Comparison of ENCODE assay signal across 8 mouse cellular contexts in genomic region chr2:126450210-126450936, GRCm38 (mm10). TPM values are rescaled to one million over a fixed set of nuclear protein-coding genes. Genes with fewer than 3 reads are reported as not detected.
DNase-seq lines count a peak whose midpoint lies in the region; ATAC-seq lines count a peak whose summit lies in the region.

No protein-coding gene starts in this region.

- no peak overlapping the region for H3K9ac ChIP-seq in intestine, embryonic 14.5 days (ENCODE audit: low read length)

- WGBS in intestine, embryonic 14.5 days: 44% methylated on average over 14 of the region's 14 CpGs

- no peaks in the 10 kb centered on the region for H3K27me3 ChIP-seq in intestine, embryonic 14.5 days (replicated peaks; ENCODE audit: control insufficient read depth, insufficient read depth, low read length)

- ATAC-seq in intestine, embryonic 14.5 days (replicated peaks; ENCODE audit: low FRiP score, low TSS enrichment, low read depth): peak; percentile 74
- peak; percentile 57 for ATAC-seq in megakaryocyte progenitor cell, adult 5-6 weeks (replicated peaks; ENCODE audit: poor library complexity)
- ATAC-seq in erythroblast, adult 5-6 weeks (replicated peaks; ENCODE audit: low FRiP score, poor library complexity, severe bottlenecking): no peak

- H3K27ac ChIP-seq in intestine, embryonic 14.5 days (ENCODE audit: low read depth): peak overlapping the region; percentile 84

- no peaks in the 10 kb centered on the region for H3K36me3 ChIP-seq in intestine, embryonic 14.5 days (ENCODE audit: control insufficient read depth, insufficient read depth, low read length)

- H3K9me3 ChIP-seq in intestine, embryonic 14.5 days (ENCODE audit: control insufficient read depth, low read length): no peaks in the 10 kb centered on the region

- peak overlapping the region; percentile 29; the same call in 1 of the 2 replicates for H3K4me2 ChIP-seq in intestine, embryonic 14.5 days (ENCODE audit: low read length)

- DNase-seq in kidney, postnatal 4 days: peak; percentile 65 to 71
- DNase-seq in kidney, adult 8-10 months: no peak
- peak; percentile 9 for DNase-seq in cerebellum, adult 8-10 months
- peak; percentile 46 to 80 for DNase-seq in gastrocnemius, postnatal 4 days (ENCODE audit: low spot score in 2 of 2)
- peak; percentile 76 for DNase-seq in intestine, embryonic 14.5 days (ENCODE audit: low spot score)
- no peak for DNase-seq in spleen, postnatal 10 days (ENCODE audit: low spot score in 2 of 2)

- peaks cover 6% of the 10 kb centered on the region; the same call in 1 of the 2 replicates for H3K4me1 ChIP-seq in intestine, embryonic 14.5 days (replicated peaks; ENCODE audit: control insufficient read depth, insufficient read depth, low read length)

- no peak overlapping the region for H3K4me3 ChIP-seq in intestine, embryonic 14.5 days (ENCODE audit: low read depth, low read length)

RNA-seq across cellular contexts. Expression of gene Atp8b4, which starts 50.1 kb away (rescaled TPM):
- 1 to 10 TPM; 1.1 to 1.5 TPM for total RNA-seq in gastrocnemius, postnatal 4 days (2021)
- 0.08 and 0.38 TPM in 2 replicates for polyA plus RNA-seq in intestine, embryonic 14.5 days (2014; fragmentation: Nextera tagmentation; extraction: Ambion mirVana)
- 276 and 297 TPM in 2 replicates for total RNA-seq in megakaryocyte progenitor cell, adult 5-6 weeks (2015)
- 305 and 319 TPM in 2 replicates for total RNA-seq in megakaryocyte progenitor cell, adult 5-6 weeks (2017)
- total RNA-seq in erythroblast, adult 5-6 weeks (2015; ENCODE audit: low replicate concordance): 46.8 and 55.1 TPM in 2 replicates
- total RNA-seq in erythroblast, adult 5-6 weeks (2017; ENCODE audit: low replicate concordance): 33.0 and 44.0 TPM in 2 replicates

Comparison
In these comparisons a context has a peak if more than half of its experiments do, and no peak if none do; other contexts are left out.
1. DNase-seq: peak in kidney, postnatal 4 days (2 of 2), cerebellum, adult 8-10 months (single experiment), gastrocnemius, postnatal 4 days (2 of 2) and intestine, embryonic 14.5 days (single experiment); none in kidney, adult 8-10 months (0 of 2) and spleen, postnatal 10 days (0 of 2).
2. RNA of gene Atp8b4, which starts 50.1 kb away (total RNA-seq): 276 to 319 TPM in megakaryocyte progenitor cell, adult 5-6 weeks and 33.0 to 55.1 TPM in erythroblast, adult 5-6 weeks; 1.1 to 1.5 TPM in gastrocnemius, postnatal 4 days; every median in the first group is over 10 times any median in the second.